Mouse (Mus musculus) ES-E14 (cell line): Measurements from ENCODE around the gene Krt81. TPM values are rescaled to one million over a fixed set of nuclear protein-coding genes. Genes with fewer than 3 reads are reported as not detected.

Experiments
- DNase-seq: peaks from one replicate; pipeline ENCODE4 v3.0.0-alpha.2; 2013; ENCODE audit warnings: low read depth, low spot score
- H3K27ac ChIP-seq: 2 replicates; pipeline ENCODE4 v1.5.1; 2012; ENCODE audit warnings: low read depth, mild to moderate bottlenecking, low read length, moderate library complexity, mixed read lengths; ENCODE audit not compliant: poor library complexity, insufficient read depth, severe bottlenecking
- H3K36me3 ChIP-seq: 2 replicates; pipeline ENCODE4 v1.6.1; 2012; ENCODE audit warnings: mild to moderate bottlenecking, low read length, moderate library complexity, mixed read lengths; ENCODE audit not compliant: control insufficient read depth, poor library complexity, insufficient read depth, severe bottlenecking
- H3K4me1 ChIP-seq, 2 experiments: fragments of 150-350 bp in 1 of 2; sonication (generic) in 1 of 2; 2 replicates each; pipeline ENCODE4 v1.6.1; 2012; ENCODE audit warnings: low read length in 2 of 2, mild to moderate bottlenecking in 1 of 2, mixed read lengths in 1 of 2; ENCODE audit not compliant: control insufficient read depth in 2 of 2, insufficient read depth in 2 of 2, poor library complexity in 1 of 2
- H3K4me3 ChIP-seq, 2 experiments: fragments of 150-350 bp in 1 of 2; sonication (generic) in 1 of 2; 2 replicates each; pipeline ENCODE4 v1.5.1; 2012; ENCODE audit warnings: low read length in 2 of 2, low read depth in 1 of 2, mild to moderate bottlenecking in 1 of 2, mixed read lengths in 1 of 2; ENCODE audit not compliant: insufficient read depth in 1 of 2, poor library complexity in 1 of 2, severe bottlenecking in 1 of 2
- H3K9ac ChIP-seq: 2 replicates; pipeline ENCODE4 v1.6.1; 2012; ENCODE audit warnings: low read depth, mild to moderate bottlenecking, low read length, mixed read lengths; ENCODE audit not compliant: poor library complexity, insufficient read depth, severe bottlenecking
- H3K9me3 ChIP-seq: fragments of 150-350 bp; sonication (generic); 2 replicates; pipeline ENCODE4 v1.6.1; 2012; ENCODE audit warnings: low read depth, mild to moderate bottlenecking, low read length; ENCODE audit not compliant: control insufficient read depth, insufficient read depth
- CHD2 ChIP-seq: IDR thresholded peaks from 2 replicates; pipeline ENCODE4 v1.6.1; 2014; ENCODE audit warnings: mild to moderate bottlenecking, low read depth, low read length, inconsistent platforms
- HCFC1 ChIP-seq: IDR thresholded peaks from 2 replicates; pipeline ENCODE4 v1.6.1; 2012; ENCODE audit warnings: low read length, inconsistent platforms, borderline replicate concordance; ENCODE audit not compliant: insufficient read depth
- MAFK ChIP-seq: IDR thresholded peaks from 2 replicates; pipeline ENCODE4 v1.6.1; 2014; ENCODE audit warnings: mild to moderate bottlenecking, low read depth, low read length, inconsistent platforms; ENCODE audit not compliant: insufficient read depth
- ZC3H11A ChIP-seq: IDR thresholded peaks from 2 replicates; pipeline ENCODE4 v1.6.1; 2012; ENCODE audit warnings: low read depth, mild to moderate bottlenecking, inconsistent platforms, low read length, borderline replicate concordance
- ZNF384 ChIP-seq: IDR thresholded peaks from 2 replicates; pipeline ENCODE4 v1.6.1; 2012; ENCODE audit warnings: low read depth, low read length, inconsistent platforms
- in situ Hi-C, 2 experiments: fragments of 600-800 bp; cut with MboI; formaldehyde crosslinking; loops; one replicate each; pipeline ENCODE4 v1.15.1; 2025; ENCODE audit warnings: low sequenced_read_pairs in 2 of 2, inconsistent platforms in 1 of 2; ENCODE audit not compliant: unreplicated experiment in 2 of 2
- total RNA-seq: library from RNA; depleted of rRNA; stranded (reverse); fragments of 300-350 nt; gene quantifications from 2 replicates; pipeline ENCODE4 v1.2.3, GENCODE M21; 2012

The Krt81 gene
- total RNA-seq, 1 experiment, result not detected

- Histone ChIP-seq H3K9ac (no peak overlapping the region), H3K4me3 (no peak overlapping the region), H3K27ac (no peak overlapping the region), H3K36me3 (no peaks in the 10 kb centered on the region), H3K9me3 (no peaks in the 10 kb centered on the region), H3K4me1 (no peaks in the 10 kb centered on the region)
- no peak for TF ChIP-seq HCFC1
- TF ChIP-seq CHD2, result no peak
- no peak for TF ChIP-seq MAFK
- DNase-seq, result no peak
- in situ Hi-C loops, result no loop called here
These were observed 22.5 kb upstream of the Krt81 start for GRCm38 (mm10) chr15:101485911-101486635.

GRCm38 (mm10) chr15:101484939-101485338 is 21.4 kb upstream of the Krt81 start:
- TF ChIP-seq ZC3H11A (no peak), MAFK (no peak), HCFC1 (no peak), ZNF384 (no peak), CHD2 (no peak)
- in situ Hi-C loops, result no loop called here
- H3K9ac ChIP-seq, result no peak overlapping the region
- DNase-seq, result no peak
- no peak overlapping the region for H3K27ac ChIP-seq
- no peak overlapping the region for H3K4me3 ChIP-seq
- H3K9me3 ChIP-seq, result no peaks in the 10 kb centered on the region
- no peaks in the 10 kb centered on the region for H3K4me1 ChIP-seq
- H3K36me3 ChIP-seq, result no peaks in the 10 kb centered on the region

- no peaks in the 10 kb centered on the region for H3K36me3 ChIP-seq
- DNase-seq, result no peak
- no peak overlapping the region for H3K9ac ChIP-seq
- in situ Hi-C loops, result no loop called here
- H3K4me3 ChIP-seq, result no peak overlapping the region
- no peak overlapping the region for H3K27ac ChIP-seq
- no peak for TF ChIP-seq ZC3H11A
- TF ChIP-seq HCFC1, result no peak
- no peak for TF ChIP-seq CHD2
- no peak for TF ChIP-seq ZNF384
- no peak for TF ChIP-seq MAFK
- no peaks in the 10 kb centered on the region for H3K4me1 ChIP-seq
- H3K9me3 ChIP-seq, result no peaks in the 10 kb centered on the region
These were observed 20.1 kb upstream of the Krt81 start for GRCm38 (mm10) chr15:101483646-101484045.

- no peak overlapping the region for H3K27ac ChIP-seq
- no peak for DNase-seq
- TF ChIP-seq CHD2, result no peak
- H3K4me1 ChIP-seq, result no peaks in the 10 kb centered on the region
- in situ Hi-C loops, result no loop called here
- H3K4me3 ChIP-seq, result no peak overlapping the region
- no peaks in the 10 kb centered on the region for H3K36me3 ChIP-seq
- no peaks in the 10 kb centered on the region for H3K9me3 ChIP-seq
- H3K9ac ChIP-seq, result no peak overlapping the region
These were observed 18.5 kb upstream of the Krt81 start for GRCm38 (mm10) chr15:101482056-101482455.

GRCm38 (mm10) chr15:101479666-101480060 is 16.1 kb upstream of the Krt81 start:
- Histone ChIP-seq H3K4me1 (no peaks in the 10 kb centered on the region), H3K4me3 (no peak overlapping the region), H3K27ac (no peak overlapping the region), H3K9ac (no peak overlapping the region), H3K9me3 (no peaks in the 10 kb centered on the region), H3K36me3 (no peaks in the 10 kb centered on the region)
- in situ Hi-C loops, result no loop called here
- no peak for DNase-seq
- TF ChIP-seq CHD2, result no peak
- no peak for TF ChIP-seq ZNF384
